Mouse (Mus musculus) activated CD4-positive, CD25-positive, alpha-beta regulatory T cell, adult 9 weeks (primary cell): Measurements from ENCODE around the gene Gtf2b. TPM values are rescaled to one million over a fixed set of nuclear protein-coding genes. Genes with fewer than 3 reads are reported as not detected.

Source experiments
- polyA plus RNA-seq: library from polyadenylated mRNA; unstranded; fragments of 100-300 nt; shearing (Covaris generic); gene quantifications from one replicate; pipeline ENCODE4 v1.2.1, GENCODE M21; 2017

Gene Gtf2b
- polyA plus RNA-seq, result 84.0 TPM

GRCm38 (mm10) chr3:142764995-142765777 lies at the start of gene Gtf2b:
Gene Gtf2b (plus strand): TSS chr3:142765045.

Other genes with a start within 250 kb of the Gtf2b start
- gene Gbp7, start 234.7 kb upstream of the Gtf2b start, polyA plus RNA-seq, result 255 TPM
- gene Gbp3, start 205.0 kb upstream of the Gtf2b start, polyA plus RNA-seq, result 150 TPM
- 34.5 TPM for gene Gbp2b, start 170.2 kb upstream of the Gtf2b start, polyA plus RNA-seq
- 156 TPM for gene Gbp2, start 144.4 kb upstream of the Gtf2b start, polyA plus RNA-seq
- gene Kyat3, start 64.0 kb upstream of the Gtf2b start, polyA plus RNA-seq, result 6.0 TPM
- gene Pkn2, start 117.0 kb downstream of the Gtf2b start, polyA plus RNA-seq, result 11.3 TPM